Mouse (Mus musculus) embryo, embryonic 11.5 days (tissue): ENCODE results near the gene Kat5.

ENCODE experiments used
- DNase-seq: peaks from one replicate; pipeline ENCODE4 v3.0.0-alpha.2; 2012; ENCODE audit warnings: low read depth, low spot score

The Kat5 gene

DNA sequence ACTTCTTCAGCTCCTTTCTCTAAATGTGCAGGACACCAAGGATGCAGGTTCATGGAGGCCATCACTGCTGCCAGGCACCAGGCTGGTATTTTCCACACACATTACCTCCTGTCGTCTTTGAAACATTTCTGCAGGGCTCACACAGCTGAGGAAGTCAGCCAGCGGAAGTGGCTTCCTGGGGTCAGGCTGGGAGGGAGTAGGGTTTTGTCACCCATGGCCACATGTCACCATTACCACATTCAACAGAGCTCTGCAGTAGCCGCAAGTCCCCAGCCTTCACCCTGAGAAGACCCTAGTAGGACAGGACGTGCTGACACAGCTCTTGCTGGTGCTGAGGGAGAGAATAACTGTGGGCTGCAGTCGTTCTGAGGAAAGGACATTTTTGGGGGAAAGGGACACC is 38.2 kb downstream of the Kat5 start:
- DNase-seq = no peak

DNA sequence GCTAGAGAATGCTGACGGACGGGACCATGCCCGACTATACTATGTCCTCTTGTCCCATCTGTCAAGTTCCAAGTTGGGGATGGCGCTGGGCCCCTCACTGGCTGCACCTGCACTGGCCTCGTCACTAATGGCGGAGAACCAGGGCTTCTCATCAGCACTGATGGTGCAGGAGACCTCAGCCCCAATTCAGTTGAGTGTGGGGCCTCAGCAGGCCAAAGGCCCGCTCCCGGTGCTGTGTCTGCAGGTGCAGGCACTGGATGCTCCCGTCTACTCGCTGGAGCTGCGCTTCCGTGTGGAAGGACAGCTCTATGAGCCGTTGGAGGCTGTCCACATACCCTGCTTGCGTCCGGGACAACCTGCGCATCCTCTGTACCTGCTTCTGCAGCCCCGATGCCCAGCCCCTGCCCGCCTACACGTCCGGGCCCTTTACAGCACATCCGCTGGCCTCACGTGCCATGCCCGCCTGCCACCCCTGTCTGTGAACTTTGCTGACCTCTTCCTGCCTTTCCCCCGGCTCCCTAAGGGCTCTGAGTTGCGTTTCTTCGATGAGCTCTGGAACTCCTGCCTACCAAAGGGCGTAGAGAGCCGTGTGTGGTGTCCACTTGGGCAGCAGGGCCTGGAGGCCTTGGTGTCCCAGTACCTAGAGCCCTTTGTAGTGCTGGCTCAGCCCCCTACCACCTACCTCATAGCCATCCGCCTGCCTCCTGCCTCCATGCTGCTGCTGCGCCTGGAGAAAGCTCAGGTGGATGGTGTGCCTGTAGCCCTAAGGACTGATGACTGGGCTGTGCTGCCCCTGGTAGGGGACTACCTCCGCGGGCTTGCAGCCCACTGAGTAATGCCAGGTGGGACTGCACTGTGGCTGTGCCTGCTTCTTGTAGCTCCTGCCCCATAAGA is 39.4 kb downstream of the Kat5 start:
- no peak for DNase-seq

DNA sequence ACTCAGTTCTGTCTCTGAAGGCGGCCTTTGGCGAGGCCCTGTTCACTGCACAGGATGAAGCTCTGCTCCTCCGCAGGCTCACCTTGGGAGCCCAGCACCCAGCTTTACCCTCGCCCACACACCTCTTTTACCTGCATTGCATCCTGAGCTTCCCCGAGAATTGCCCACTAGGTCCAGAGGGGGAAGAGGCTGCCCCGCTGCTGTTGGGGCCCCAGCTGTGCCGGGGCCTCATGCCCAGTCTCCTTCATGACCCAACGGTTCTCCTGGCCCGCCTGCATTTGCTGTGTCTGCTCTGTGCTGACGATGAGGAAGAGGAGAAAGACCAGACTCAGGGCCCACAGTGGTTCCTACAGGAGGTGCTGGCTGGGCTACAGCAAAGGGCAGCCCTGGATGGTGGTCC is 40.5 kb downstream of the Kat5 start:
- no peak for DNase-seq

DNA sequence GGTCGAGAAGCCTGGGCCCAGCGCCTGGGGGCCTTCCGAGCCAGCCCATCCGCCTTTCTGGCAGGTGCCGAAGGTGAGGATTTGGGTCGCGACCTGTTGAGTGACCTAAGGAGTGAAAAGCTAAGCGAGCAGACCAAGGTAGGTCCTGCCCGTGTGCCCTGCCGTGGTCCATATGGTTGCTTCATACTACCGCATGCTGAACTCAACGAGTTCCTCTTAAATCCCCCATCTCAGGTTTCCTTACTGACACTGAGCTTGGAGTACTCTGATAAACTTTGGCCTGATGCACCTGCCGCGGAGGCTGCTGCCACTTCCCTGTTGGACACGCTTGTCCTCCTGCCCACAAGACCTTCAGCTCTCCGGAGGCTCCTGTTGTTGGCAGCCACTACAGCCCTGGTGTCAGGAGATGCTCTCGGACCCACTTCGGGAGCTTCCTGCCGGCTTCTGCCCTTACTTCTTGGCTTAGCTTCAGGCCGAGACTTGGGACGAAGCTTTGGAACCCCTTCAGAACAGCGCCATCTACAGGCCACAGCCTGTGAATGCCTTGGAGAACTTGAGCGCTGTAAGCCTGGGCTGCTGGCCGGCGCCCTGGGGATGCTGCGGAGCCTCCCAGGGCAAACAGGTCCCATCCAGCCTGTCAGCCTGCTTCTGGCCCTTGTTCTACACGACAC is 41.4 kb downstream of the Kat5 start:
- peak; percentile 82 for DNase-seq

DNA sequence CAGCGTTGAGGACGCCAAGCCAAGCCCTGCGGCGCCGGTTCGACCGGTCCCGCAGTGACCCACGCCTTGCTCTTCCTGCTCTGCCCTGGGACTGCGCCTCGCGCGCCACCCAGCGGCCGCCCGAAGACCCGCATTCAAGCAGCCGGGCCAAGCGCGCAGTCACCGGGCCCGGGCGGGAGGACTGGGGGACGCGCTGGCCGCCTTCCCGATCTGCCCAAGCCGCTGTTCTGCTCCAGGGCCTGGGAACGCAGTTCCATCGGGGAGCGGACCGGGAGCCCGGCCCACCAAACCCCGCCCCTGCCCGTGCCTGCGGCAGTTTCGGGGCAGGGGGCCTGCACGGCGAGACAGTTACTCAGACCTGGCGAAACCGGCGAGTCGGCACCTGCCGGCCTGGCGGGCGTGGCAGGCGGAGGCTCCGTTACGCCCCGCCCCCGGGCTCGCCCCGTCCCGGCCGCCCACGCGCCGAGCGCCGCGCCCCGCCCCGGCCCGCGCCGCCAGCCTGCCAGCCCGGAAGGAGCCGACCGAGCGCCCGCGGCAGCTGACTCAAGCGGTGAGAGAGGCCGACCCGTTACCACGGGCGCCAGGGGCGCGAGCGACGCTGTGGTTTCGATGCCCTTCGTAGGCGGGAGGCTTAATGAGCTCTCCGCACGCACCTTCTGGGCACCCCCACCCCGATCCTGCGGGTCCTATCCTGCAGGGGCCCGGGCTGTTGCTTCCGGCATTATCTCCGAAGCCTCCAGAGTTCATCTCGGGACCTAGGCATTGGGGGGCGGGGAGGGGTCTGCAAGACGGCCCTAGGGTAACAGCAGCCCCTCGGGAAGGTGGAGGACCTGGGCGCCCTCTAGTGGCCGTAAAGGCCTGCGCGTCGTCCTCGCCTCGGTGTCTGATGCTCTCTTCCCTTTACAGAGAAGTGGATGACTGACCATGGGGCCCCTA is 42.2 kb downstream of the Kat5 start, which contains the start of gene Ap5b1:
Ap5b1 (plus strand) TSS at position 492 of the 936 bp plus-strand sequence.
- peak; percentile 79 for DNase-seq

- DNase-seq = no peak
Measured at GRCm38 (mm10) chr19:5567180-5567533, 42.9 kb downstream of the Kat5 start.

DNA sequence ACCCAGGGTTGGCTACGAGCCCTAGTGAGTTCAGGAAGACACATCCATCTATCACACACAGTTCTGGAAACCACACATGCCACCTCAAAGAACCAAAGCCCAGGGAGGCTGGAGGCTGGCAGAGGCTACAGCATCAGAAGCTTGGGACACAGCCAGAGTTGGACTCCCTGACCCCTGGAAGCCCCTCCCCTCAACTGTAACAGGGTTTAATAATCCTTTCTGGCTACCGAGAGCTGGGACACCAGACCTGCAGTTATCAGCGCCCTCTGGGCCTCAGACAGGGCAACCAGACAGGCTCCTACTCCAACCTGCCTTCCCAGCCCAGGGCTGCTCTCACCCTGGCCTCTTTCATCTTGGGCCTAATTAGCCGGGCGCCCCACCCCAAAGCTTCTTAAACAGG is 43.7 kb downstream of the Kat5 start:
- DNase-seq = no peak

DNA sequence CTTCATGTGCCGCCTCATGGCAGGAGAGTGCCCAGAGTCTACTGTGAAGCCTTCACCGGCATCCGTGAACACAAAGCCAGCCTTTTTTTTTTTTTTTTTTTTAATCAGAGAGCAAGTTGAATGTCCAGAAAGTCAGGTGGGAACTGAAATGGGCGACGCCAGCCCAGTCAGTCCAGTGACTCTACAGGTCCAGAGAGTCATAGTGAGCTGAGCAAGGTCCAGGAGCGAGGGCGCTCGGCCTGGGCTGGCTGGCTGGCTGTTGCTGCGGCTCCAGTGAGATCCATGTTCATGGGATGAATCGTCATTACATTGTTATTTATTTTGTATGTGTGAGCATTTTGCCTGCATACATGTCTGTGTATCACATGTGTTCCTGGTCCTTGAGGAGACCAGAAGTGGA is 47.3 kb downstream of the Kat5 start:
- DNase-seq = no peak

- DNase-seq = no peak
Measured at GRCm38 (mm10) chr19:5561886-5562285, 48.2 kb downstream of the Kat5 start.

DNA sequence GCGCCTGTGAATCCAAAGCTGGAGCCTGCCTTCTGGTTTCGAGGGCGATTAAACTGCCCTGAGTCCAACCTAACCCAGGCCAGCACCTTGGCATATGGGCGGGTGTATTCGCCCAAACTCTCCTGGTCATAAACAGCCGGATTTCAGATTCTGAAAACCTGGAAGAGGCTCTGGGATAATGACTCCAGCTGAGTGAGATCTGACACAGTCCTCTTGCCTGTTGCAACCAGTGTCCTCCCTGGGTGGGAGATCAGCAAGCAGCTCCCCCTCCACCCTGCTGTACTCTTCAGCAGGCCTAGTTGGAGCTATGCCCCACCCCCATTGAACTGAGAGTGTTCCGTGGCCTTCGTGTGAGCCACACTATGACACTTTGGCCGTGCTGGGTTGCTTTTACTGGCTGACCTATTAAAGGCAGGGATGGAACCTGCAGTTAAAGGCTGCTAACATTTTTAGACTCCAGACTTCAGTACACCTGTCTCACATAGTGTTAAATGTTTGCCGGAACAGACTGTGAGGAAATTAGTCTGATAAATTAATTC is 48.7 kb downstream of the Kat5 start:
- no peak for DNase-seq

DNA sequence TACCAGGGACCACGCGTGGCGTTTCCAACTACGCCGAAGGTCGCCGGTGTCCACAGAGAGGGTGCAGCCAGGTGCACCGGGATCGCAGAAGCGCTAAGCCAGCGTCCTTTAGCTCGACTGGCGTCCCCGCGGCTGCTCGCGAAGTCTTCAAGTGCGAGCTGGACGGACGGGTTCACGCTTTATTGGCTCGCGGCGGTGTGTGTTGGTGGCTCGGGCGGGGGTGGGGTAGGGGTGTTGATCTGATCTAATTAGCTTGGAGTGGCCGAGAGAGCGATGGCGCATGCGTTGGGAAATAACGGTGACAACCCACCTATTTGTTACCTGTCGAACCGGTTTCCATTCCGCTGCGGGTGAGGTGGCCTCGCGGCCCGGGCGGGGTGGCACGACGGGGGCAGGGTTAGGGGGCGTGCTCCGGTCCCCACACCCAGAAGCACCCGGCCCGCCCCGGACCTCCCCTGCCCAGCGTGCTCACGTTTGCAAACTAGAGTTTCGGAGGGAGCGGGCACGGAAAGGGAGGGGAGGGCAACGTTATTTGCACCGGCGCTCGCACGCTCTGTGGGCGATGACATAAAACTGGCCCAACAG is 49.5 kb downstream of the Kat5 start, which contains the start of gene Ovol1:
Ovol1 (minus strand) TSS at position 190 of the 585 bp plus-strand sequence.
- DNase-seq = no peak

- no peak for DNase-seq
Measured at GRCm38 (mm10) chr19:5559631-5560456, 50.2 kb downstream of the Kat5 start.

GRCm38 (mm10) chr19:5559229-5559628 is 50.8 kb downstream of the Kat5 start:
- DNase-seq = no peak

- no peak for DNase-seq
Measured at GRCm38 (mm10) chr19:5558770-5559169, 51.3 kb downstream of the Kat5 start.

GRCm38 (mm10) chr19:5558169-5558568 is 51.9 kb downstream of the Kat5 start:
- DNase-seq = no peak

DNA sequence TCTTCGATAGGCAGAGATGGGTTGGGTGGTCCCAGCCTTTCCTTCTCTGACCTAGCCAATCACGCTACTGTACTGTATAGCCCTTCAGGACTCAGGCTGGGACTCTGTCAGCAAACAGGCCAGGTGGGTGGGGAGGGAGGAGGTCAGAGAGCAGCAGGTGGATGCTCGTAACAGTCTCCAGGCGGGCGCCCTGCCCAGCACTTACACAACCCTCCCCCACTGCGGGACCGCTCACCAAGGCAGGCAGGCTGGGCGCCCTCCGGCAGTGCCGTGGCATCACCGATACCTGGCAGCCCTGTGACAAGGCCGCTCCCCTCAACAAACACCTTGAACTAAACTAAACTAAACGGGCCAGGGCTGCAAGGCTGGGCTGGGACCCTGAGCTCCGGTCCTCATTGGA is 55.8 kb downstream of the Kat5 start:
- DNase-seq = no peak

DNA sequence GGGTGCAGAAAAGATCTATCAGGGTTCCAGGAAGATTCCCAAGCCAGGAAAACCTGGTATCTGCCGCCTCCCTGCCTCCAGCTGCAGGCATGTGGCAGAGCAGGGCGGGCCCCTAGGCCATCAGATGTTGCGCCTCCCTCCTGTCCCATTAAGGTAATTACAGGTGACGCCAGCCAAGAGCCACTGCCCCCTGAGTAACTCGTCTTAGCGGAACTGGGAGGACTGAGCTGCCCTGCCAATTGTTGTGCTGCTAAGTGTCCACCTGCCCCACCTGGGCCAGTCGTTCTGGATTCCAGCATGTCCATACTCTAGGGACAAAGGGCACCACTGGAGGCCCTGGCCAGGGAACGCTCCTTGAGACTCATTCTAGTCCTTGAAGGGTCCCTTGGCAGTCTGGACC is 56.2 kb downstream of the Kat5 start:
- DNase-seq = no peak
